Mouse (Mus musculus): ENCODE results near the gene Serpinb6c.

GRCm38 (mm10) chr13:33843308-33843707, 62.2 kb downstream of the Serpinb6c start, which contains the start of gene Serpinb6e:
- TF ChIP-seq CTCF (IDR thresholded peaks at IDR 0.05; ENCODE audit: extremely low read depth, insufficient read depth, low read length) = no peak
- no peak for TF ChIP-seq POLR2A (IDR thresholded peaks at IDR 0.05; ENCODE audit: extremely low read depth, insufficient read depth, low read length)
